Mouse (Mus musculus): ENCODE measurements at regions not wholly inside any gene's neighbourhood (a gene's known extent, or its start where the extent isn't known, plus 50 kb on each side); places are given as distances from the start of the nearest gene placed in this dataset.

- no peak for ATAC-seq
These were observed 176.1 kb downstream of the Clic5 start for GRCm38 (mm10) chr17:44364494-44364893.

GRCm38 (mm10) chr17:44366438-44366837 lies 178.1 kb downstream of the Clic5 start:
- Histone ChIP-seq H3K9ac (ENCODE audit: low read depth, low read length) (no peak overlapping the region), H3K4me2 (ENCODE audit: low read length) (no peak overlapping the region), H3K4me1 (ENCODE audit: control insufficient read depth, insufficient read depth, low read length) (no peaks in the 10 kb centered on the region), H3K4me3 (ENCODE audit: low read depth, low read length) (no peak overlapping the region), H3K27me3 (ENCODE audit: control insufficient read depth, insufficient read depth, low read depth, low read length) (no peaks in the 10 kb centered on the region), H3K9me3 (replicated peaks; ENCODE audit: control insufficient read depth, low read length, poor library complexity, severe bottlenecking) (no peaks in the 10 kb centered on the region; the same call in 1 of the 2 replicates), H3K36me3 (ENCODE audit: control insufficient read depth, insufficient read depth, low read length) (no peaks in the 10 kb centered on the region), H3K27ac (ENCODE audit: low read length) (no peak overlapping the region)
- WGBS, result 91% methylated on average over 8 of the region's 8 CpGs
- no peak for ATAC-seq

More at GRCm38 (mm10) chr17:44364494-44364893, 176.1 kb downstream of the Clic5 start:
- no peaks in the 10 kb centered on the region for H3K4me1 ChIP-seq (ENCODE audit: control insufficient read depth, insufficient read depth, low read length)
- H3K9me3 ChIP-seq (replicated peaks; ENCODE audit: control insufficient read depth, low read length, poor library complexity, severe bottlenecking), result no peaks in the 10 kb centered on the region
- H3K9ac ChIP-seq (ENCODE audit: low read depth, low read length), result no peak overlapping the region
- no peak overlapping the region for H3K4me2 ChIP-seq (ENCODE audit: low read length)
- H3K36me3 ChIP-seq (ENCODE audit: control insufficient read depth, insufficient read depth, low read length), result no peaks in the 10 kb centered on the region
- H3K27ac ChIP-seq (ENCODE audit: low read length), result no peak overlapping the region
- H3K4me3 ChIP-seq (ENCODE audit: low read depth, low read length), result no peak overlapping the region
- H3K27me3 ChIP-seq (ENCODE audit: control insufficient read depth, insufficient read depth, low read depth, low read length), result no peaks in the 10 kb centered on the region
- 96% methylated on average over 6 of the region's 6 CpGs for WGBS

GRCm38 (mm10) chr17:44367561-44367960 lies 179.2 kb downstream of the Clic5 start:
- no peak overlapping the region for H3K9ac ChIP-seq (ENCODE audit: low read depth, low read length)
- ATAC-seq, result no peak
- no peaks in the 10 kb centered on the region for H3K36me3 ChIP-seq (ENCODE audit: control insufficient read depth, insufficient read depth, low read length)
- H3K27me3 ChIP-seq (ENCODE audit: control insufficient read depth, insufficient read depth, low read depth, low read length), result no peaks in the 10 kb centered on the region
- H3K4me3 ChIP-seq (ENCODE audit: low read depth, low read length), result no peak overlapping the region
- 66% methylated on average over 5 of the region's 5 CpGs for WGBS
- no peak overlapping the region for H3K4me2 ChIP-seq (ENCODE audit: low read length)
- H3K4me1 ChIP-seq (ENCODE audit: control insufficient read depth, insufficient read depth, low read length), result no peaks in the 10 kb centered on the region
- H3K27ac ChIP-seq (ENCODE audit: low read length), result no peak overlapping the region
- H3K9me3 ChIP-seq (replicated peaks; ENCODE audit: control insufficient read depth, low read length, poor library complexity, severe bottlenecking), result no peaks in the 10 kb centered on the region; the same call in 1 of the 2 replicates

- no peaks in the 10 kb centered on the region; the same call in 1 of the 2 replicates for H3K9me3 ChIP-seq (replicated peaks; ENCODE audit: control insufficient read depth, low read length, poor library complexity, severe bottlenecking)
- H3K27ac ChIP-seq (ENCODE audit: low read length), result no peak overlapping the region
- no peak overlapping the region for H3K4me2 ChIP-seq (ENCODE audit: low read length)
- no peak overlapping the region for H3K9ac ChIP-seq (ENCODE audit: low read depth, low read length)
- no peaks in the 10 kb centered on the region for H3K27me3 ChIP-seq (ENCODE audit: control insufficient read depth, insufficient read depth, low read depth, low read length)
- no peaks in the 10 kb centered on the region for H3K4me1 ChIP-seq (ENCODE audit: control insufficient read depth, insufficient read depth, low read length)
- H3K36me3 ChIP-seq (ENCODE audit: control insufficient read depth, insufficient read depth, low read length), result no peaks in the 10 kb centered on the region
- H3K4me3 ChIP-seq (ENCODE audit: low read depth, low read length), result no peak overlapping the region
- ATAC-seq, result no peak
- 91% methylated on average over 3 of the region's 3 CpGs for WGBS
These were observed 182.6 kb downstream of the Clic5 start for GRCm38 (mm10) chr17:44370966-44371465.

GRCm38 (mm10) chr17:44371620-44372019 lies 183.2 kb downstream of the Clic5 start:
- Histone ChIP-seq H3K27me3 (ENCODE audit: control insufficient read depth, insufficient read depth, low read depth, low read length) (no peaks in the 10 kb centered on the region), H3K27ac (ENCODE audit: low read length) (no peak overlapping the region), H3K9me3 (replicated peaks; ENCODE audit: control insufficient read depth, low read length, poor library complexity, severe bottlenecking) (no peaks in the 10 kb centered on the region; the same call in 1 of the 2 replicates), H3K4me3 (ENCODE audit: low read depth, low read length) (no peak overlapping the region), H3K4me1 (ENCODE audit: control insufficient read depth, insufficient read depth, low read length) (no peaks in the 10 kb centered on the region), H3K9ac (ENCODE audit: low read depth, low read length) (no peak overlapping the region), H3K4me2 (ENCODE audit: low read length) (no peak overlapping the region), H3K36me3 (ENCODE audit: control insufficient read depth, insufficient read depth, low read length) (no peaks in the 10 kb centered on the region)
- ATAC-seq, result no peak
- WGBS, result 68% methylated on average over 3 of the region's 3 CpGs

- no peaks in the 10 kb centered on the region for H3K27me3 ChIP-seq (ENCODE audit: control insufficient read depth, insufficient read depth, low read depth, low read length)
- 91% methylated on average over 8 of the region's 8 CpGs for WGBS
- H3K4me3 ChIP-seq (ENCODE audit: low read depth, low read length), result no peak overlapping the region
- H3K36me3 ChIP-seq (ENCODE audit: control insufficient read depth, insufficient read depth, low read length), result no peaks in the 10 kb centered on the region
- H3K4me2 ChIP-seq (ENCODE audit: low read length), result no peak overlapping the region
- H3K9ac ChIP-seq (ENCODE audit: low read depth, low read length), result no peak overlapping the region
- ATAC-seq, result no peak
- no peaks in the 10 kb centered on the region for H3K4me1 ChIP-seq (ENCODE audit: control insufficient read depth, insufficient read depth, low read length)
- H3K9me3 ChIP-seq (replicated peaks; ENCODE audit: control insufficient read depth, low read length, poor library complexity, severe bottlenecking), result no peaks in the 10 kb centered on the region; the same call in 1 of the 2 replicates
- no peak overlapping the region for H3K27ac ChIP-seq (ENCODE audit: low read length)
These were observed 185.5 kb downstream of the Clic5 start for GRCm38 (mm10) chr17:44373744-44374456.

- Histone ChIP-seq H3K4me3 (ENCODE audit: low read depth, low read length) (no peak overlapping the region), H3K27ac (ENCODE audit: low read length) (no peak overlapping the region), H3K36me3 (ENCODE audit: control insufficient read depth, insufficient read depth, low read length) (no peaks in the 10 kb centered on the region), H3K4me2 (ENCODE audit: low read length) (no peak overlapping the region), H3K4me1 (ENCODE audit: control insufficient read depth, insufficient read depth, low read length) (no peaks in the 10 kb centered on the region), H3K27me3 (ENCODE audit: control insufficient read depth, insufficient read depth, low read depth, low read length) (no peaks in the 10 kb centered on the region), H3K9ac (ENCODE audit: low read depth, low read length) (no peak overlapping the region), H3K9me3 (replicated peaks; ENCODE audit: control insufficient read depth, low read length, poor library complexity, severe bottlenecking) (no peaks in the 10 kb centered on the region)
- WGBS, result 78% methylated on average over 7 of the region's 7 CpGs
- ATAC-seq, result no peak
These were observed 190.0 kb downstream of the Clic5 start for GRCm38 (mm10) chr17:44378391-44378790.

- no peak overlapping the region for H3K27ac ChIP-seq (ENCODE audit: low read length)
- 91% methylated on average over 2 of the region's 2 CpGs for WGBS
- H3K27me3 ChIP-seq (ENCODE audit: control insufficient read depth, insufficient read depth, low read depth, low read length), result no peaks in the 10 kb centered on the region
- no peak for ATAC-seq
- no peaks in the 10 kb centered on the region for H3K4me1 ChIP-seq (ENCODE audit: control insufficient read depth, insufficient read depth, low read length)
- no peaks in the 10 kb centered on the region for H3K9me3 ChIP-seq (replicated peaks; ENCODE audit: control insufficient read depth, low read length, poor library complexity, severe bottlenecking)
- H3K9ac ChIP-seq (ENCODE audit: low read depth, low read length), result no peak overlapping the region
- no peak overlapping the region for H3K4me2 ChIP-seq (ENCODE audit: low read length)
- H3K4me3 ChIP-seq (ENCODE audit: low read depth, low read length), result no peak overlapping the region
- no peaks in the 10 kb centered on the region for H3K36me3 ChIP-seq (ENCODE audit: control insufficient read depth, insufficient read depth, low read length)
These were observed 200.5 kb downstream of the Clic5 start for GRCm38 (mm10) chr17:44388916-44389315.

GRCm38 (mm10) chr17:44397829-44398228 lies 209.4 kb downstream of the Clic5 start:
- no peaks in the 10 kb centered on the region for H3K27me3 ChIP-seq (ENCODE audit: control insufficient read depth, insufficient read depth, low read depth, low read length)
- H3K36me3 ChIP-seq (ENCODE audit: control insufficient read depth, insufficient read depth, low read length), result no peaks in the 10 kb centered on the region
- H3K27ac ChIP-seq (ENCODE audit: low read length), result no peak overlapping the region
- WGBS, result 16% methylated on average over 5 of the region's 5 CpGs
- H3K4me3 ChIP-seq (ENCODE audit: low read depth, low read length), result no peak overlapping the region
- no peak overlapping the region for H3K9ac ChIP-seq (ENCODE audit: low read depth, low read length)
- no peak for ATAC-seq
- H3K4me1 ChIP-seq (ENCODE audit: control insufficient read depth, insufficient read depth, low read length), result no peaks in the 10 kb centered on the region
- H3K9me3 ChIP-seq (replicated peaks; ENCODE audit: control insufficient read depth, low read length, poor library complexity, severe bottlenecking), result no peaks in the 10 kb centered on the region
- no peak overlapping the region for H3K4me2 ChIP-seq (ENCODE audit: low read length)

Data from midbrain, embryonic 16.5 days (tissue).